Mouse (Mus musculus): ENCODE results near the gene Syt13.
A peak's percentile ranks its signal among the peaks of the same experiment; 100 is the strongest.

Syt13 gene

DNA sequence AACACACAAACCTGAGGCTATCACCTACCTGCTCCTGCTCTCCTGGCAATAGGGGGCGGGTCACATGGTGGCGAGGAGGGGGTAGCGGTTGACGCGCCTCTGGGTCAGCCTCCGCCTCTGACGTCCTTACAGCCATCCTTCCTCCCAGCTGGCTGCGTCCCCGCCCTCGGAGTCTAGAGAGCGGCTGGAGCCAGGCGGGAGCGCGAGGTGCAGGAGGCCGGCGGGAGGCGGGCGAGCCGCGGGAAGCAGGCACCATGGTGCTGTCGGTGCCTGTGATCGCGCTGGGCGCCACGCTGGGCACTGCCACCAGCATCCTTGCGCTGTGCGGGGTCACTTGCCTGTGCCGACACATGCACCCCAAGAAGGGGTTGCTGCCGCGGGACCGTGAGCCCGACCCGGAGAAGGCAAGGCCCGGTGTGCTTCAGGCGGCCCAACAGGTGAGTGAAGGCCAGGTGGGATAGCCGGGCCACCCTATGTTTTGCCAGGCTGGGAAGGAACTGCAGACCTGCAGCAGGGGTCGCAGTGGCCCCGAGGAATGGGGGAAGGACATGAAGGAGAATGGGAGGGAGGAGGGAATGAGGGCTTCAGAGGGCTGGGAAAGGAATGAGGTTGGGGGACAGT, at the start of gene Syt13:
Syt13 (plus strand) TSS at position 166 of the 621 bp plus-strand sequence.
- no peak for DNase-seq (ENCODE audit: low read depth)

DNA sequence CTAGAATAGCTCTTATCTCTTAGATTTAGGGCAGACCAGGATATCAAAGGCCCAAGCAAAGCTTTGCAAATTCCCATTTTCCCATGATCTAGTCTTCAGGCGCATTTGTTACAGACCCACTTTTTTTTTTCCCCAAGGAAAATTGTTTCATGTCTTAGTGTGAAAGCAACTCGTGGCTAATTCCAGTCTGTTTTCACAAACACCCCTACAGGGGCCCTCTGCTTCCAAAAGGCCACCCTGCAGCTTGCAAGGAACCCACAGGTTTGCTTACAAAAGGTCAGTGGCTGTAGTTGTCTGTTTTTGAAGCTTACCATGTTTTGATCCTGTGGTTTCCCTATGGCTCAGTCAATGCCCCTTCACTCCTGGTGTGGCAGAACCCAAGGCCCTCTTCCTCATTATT, 48.3 kb upstream of the Syt13 start:
- DNase-seq (ENCODE audit: low read depth), result no peak

DNA sequence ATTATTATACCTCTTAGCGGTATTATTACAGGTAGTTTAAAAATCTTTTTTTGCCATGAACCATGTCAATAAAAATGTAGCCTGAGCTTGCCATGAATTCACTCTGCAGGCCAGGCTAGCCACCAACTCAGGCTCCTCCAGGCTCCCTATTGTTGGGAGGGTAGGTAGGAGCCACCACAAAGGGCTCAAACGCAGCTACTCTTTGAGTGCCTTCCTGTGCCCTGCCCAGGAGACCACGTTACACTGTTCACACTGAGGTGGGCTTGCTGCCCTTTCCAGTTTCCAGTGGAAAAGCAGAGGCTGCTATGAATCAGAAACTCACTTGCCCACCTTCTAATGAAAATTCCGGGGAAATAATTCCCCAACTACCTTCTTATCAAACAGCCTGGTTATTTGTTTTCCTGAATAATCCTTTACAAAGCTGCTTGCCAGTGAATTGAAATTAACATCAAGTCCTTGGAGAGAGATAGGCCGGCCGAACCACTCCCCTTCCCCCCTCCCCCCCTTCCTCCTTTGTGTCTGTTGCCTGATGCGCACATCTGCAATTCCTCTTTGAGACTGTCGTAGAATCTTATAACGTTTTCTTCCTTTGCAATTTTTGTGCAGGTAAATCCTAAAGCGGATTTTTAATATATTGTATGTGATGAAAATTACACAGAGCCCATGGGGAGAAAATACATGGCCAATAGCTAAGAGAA, 44.6 kb upstream of the Syt13 start:
- no peak for DNase-seq (ENCODE audit: low read depth)

DNA sequence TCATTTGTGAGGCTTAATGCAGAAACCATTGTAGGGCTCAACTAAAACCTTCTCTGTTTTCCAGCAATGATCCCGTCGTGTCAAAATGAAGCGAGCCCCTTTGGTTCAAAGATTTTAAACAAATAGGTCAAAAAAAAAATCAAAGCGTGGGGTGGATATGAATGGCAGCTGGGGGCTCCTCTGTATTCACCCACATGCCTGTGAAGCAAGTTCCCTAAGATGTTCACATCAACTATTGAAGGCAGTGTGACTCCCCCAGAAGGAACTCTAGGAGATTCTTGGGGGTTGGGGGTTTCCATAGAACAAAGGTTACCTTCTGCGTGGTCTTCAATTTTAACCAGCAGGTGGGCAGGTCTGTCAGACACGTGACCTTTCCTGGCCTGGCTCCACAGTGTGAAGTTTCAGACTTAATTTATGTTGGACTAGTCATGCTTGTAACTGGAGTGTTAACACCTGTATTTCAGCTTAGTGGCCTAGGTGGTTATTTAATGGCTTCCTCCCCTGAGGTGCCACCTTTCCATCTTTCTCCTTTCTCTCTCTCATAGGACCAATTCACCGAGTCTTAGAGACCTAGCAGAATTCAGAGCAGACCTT, 43.7 kb upstream of the Syt13 start:
- DNase-seq (ENCODE audit: low read depth), result no peak

DNA sequence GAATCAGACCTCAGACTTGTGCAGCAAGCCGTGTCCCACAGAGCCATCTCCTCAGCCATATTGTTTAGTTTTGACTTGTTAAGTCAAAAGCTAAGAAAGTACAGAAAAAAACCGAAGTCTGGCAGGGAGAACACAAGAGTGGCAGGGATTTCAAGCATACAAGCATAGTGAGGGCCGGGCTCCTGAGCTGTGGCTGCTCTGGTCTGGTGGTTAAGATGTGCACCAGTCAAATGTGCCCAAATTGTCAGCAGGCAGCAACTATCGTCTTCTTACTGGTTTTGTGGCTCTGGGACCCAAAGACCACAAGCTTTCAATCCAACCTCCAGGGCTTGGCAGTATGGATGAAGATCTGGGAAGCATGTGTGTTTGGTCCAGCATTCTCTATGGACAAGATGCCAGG, 42.2 kb upstream of the Syt13 start:
- no peak for DNase-seq (ENCODE audit: low read depth)

DNA sequence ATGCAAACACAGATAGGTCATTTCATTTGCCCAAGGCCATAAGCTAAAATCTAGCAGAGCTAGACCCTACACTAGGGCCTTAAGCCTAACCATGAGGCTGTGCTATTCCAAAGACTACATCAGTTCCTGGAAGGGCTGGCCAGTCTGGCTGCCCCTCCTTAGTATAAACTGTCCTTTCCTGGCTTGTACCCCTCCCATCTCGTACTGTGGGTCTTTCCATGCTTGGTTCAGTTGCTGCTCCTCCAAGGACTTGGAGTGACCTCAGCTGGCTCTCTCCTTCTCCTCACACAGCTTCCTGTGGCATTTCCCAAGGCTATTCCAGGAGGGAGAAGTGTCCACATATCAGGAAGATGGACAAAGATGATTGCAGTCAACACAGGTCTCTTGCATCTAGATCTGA, 40.3 kb upstream of the Syt13 start:
- no peak for DNase-seq (ENCODE audit: low read depth)

DNA sequence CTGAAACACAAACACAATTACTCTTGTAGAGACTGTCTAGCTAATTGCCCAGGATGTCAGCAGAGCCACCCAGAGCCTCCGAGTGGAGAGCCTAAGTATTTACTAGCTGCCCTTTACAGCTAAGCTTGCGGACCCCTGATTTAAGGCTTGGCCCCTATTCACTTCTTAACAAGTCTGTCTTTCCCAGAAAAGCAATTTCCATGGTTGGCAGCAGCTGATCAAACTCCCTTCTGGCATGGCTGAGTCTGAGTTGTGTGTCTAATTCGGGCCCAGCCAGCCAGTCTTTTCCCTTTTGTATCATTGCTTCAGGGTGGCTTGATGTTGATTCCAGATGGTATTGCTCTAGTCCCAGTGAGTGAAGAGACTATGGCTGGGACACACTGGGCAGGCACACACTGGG, 37.4 kb upstream of the Syt13 start:
- DNase-seq (ENCODE audit: low read depth), result no peak

DNA sequence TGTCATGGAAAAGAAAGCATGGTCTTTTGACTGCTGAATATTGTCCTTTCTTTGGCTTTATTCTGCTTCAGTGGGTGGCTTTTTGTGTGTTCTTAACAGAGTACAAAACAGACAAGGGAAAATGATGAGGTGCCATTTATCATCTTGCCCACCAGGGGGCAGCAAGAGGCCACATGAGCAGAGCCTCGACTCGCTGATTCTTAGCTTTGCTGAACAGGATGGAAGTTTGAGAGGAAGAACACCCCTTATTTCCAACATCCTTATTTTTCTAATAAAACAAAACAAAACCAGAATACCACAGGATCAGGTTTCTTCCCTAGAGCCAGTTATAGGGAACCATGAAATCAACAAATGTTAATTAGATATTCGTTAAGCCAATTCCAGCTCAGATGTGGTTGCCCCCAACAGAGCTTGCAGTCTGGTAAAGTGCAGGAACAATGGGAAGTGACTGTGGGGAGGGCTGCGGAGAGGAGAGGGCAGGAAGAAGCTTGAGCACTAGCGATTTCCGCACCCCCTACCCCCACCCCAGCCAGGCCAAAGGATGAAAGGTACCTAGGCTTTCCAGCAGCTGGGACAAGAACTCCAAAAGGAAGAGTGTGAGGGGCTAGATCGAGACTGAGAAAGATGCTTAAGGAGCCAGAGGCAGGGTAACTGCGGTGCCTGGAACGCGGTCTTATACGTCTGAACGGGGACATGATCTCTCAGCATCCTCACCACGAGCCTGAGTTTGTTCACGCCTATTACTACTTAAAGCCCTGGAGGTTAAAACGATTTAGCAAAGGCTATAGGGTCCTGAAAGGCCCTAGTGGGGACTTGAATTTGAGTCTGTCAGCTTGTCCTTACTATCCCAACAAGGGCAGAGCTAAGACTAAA, 31.6 kb upstream of the Syt13 start:
- DNase-seq (ENCODE audit: low read depth), result peak; percentile 13

DNA sequence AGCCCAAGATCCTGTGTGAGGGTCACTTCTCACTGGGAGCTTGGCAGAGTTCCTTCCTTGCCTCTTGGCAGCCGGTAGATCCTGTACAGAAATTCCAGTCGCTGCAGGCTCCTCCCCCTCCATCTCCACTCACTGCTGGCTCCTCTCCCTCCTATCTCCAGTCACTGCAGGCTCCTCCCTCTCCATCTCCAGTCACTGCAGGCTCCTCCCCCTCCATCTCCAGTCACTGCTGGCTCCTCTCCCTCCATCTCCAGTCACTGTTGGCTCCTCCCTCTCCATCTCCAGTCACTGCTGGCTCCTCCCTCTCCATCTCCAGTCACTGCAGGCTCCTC, 31.0 kb upstream of the Syt13 start:
- DNase-seq (ENCODE audit: low read depth), result no peak

DNA sequence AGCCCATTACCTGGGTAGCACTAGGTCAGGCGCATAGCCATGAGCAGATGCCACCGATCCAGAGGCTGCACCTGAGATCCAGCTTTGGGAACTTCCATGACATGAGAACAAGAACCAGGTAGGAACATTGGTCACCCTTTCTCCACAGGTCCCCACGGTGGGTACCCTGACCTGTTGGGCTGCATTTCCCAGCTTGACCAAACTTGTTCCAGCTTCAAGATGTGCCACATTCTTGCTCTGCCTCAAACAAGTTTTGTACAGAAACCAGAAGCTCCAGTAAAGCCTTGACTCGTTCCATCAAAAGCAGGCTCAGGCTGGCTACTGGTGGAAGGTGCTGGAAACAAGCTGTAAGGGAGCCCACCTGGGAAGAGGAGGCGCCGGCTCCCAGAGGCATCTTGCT, 29.9 kb upstream of the Syt13 start:
- no peak for DNase-seq (ENCODE audit: low read depth)

DNA sequence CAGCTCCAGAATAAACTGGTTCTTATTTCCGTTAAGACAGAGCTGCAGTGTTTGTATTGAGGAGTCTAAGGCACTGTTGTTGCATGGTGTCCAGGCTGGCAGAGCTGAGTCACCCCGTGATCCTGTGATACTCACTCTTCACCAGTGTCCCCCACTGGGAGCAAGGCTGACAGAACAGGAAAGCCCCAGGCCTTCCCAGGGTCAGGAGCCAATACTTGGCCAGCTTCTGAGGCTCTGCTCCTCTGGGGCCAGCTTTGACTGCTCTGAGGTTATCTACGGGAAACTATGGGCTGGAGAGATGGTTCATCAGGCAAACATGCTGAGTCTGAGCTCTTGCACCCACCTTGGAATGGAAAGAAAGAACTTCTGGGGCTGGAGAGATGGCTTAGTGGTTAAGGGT, 28.0 kb upstream of the Syt13 start:
- no peak for DNase-seq (ENCODE audit: low read depth)

DNA sequence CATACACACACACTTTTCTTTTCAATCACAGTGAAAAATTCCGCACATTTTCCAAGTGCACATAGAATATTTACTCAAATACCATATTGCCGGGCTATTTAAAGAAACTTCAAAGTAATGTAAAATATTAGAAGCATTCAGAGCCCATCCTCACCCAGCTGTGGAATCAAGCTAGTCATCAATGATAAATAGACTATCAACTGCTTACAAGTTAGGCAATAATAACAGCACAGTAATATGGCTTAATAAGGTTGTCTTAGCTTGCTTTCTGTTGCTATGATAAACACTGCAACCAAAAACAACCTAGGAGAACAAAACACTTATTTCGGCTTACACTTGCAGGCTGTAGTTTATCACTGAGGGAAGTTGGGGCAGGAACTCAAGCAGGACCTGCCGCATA, 22.4 kb upstream of the Syt13 start:
- DNase-seq (ENCODE audit: low read depth), result no peak

DNA sequence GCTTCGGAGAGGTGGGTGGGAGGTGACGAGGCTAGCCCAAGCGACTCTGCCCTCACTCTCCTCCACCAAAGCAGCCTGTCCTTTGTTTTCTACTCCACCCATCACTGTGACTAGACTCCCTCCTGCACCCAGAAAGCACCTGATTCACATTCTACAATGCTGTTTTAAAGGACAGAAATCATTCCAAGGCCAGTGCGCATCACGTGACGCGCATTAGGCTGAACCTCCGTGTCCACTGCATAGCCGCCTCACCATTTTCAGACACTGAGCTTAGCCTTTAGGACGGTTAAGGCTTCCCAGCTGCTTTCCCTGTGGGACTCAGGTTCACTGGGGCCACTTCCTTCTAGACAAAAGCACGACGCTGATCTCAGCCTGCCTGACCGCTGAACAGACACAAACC, 11.2 kb upstream of the Syt13 start:
- no peak for DNase-seq (ENCODE audit: low read depth)

DNA sequence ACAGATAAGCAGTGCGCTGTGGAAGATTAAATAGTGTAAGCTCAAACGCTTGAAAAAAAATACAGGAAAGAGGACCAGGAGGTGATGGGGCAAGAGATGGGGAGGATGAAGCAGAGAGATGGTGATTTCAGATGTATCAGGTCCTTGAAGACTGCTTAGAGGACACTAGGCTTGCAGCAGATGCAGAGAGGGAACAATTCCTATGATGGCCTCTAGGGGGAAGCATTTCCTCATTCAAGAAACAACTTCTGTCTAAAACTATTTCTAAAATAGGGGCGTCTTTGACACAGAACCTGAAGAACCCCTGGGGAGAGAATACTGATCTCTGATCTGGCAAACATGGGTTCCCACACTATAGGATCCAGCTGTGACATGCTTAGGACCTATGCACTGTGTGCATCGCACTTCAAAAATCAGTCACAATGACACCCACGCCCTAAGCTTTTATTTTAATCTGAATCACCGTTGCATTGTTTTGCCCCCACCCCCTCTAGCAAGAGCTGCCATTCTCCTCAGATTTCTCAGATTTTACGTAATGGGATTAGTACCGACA, 10.5 kb upstream of the Syt13 start:
- peak; percentile 56 for DNase-seq (ENCODE audit: low read depth)

DNA sequence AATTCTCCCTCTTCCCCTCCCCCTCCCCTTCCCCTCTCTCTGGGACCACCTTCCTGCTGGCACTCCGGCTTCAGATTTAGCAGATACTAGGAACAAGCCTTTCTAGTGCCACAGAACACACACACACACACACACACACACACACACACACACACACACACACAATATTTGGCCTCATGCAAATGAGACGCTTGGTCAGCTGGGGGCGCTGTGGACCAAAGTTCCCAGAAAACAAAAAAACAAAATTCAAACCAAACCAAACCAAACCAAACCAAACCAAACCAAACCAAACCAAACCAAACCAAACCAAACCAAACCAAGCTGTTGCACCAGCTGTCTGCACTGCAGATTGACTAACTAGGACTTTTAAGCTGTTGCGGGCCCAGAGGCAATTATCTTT, 4.5 kb upstream of the Syt13 start:
- peak; percentile 9 for DNase-seq (ENCODE audit: low read depth)

DNA sequence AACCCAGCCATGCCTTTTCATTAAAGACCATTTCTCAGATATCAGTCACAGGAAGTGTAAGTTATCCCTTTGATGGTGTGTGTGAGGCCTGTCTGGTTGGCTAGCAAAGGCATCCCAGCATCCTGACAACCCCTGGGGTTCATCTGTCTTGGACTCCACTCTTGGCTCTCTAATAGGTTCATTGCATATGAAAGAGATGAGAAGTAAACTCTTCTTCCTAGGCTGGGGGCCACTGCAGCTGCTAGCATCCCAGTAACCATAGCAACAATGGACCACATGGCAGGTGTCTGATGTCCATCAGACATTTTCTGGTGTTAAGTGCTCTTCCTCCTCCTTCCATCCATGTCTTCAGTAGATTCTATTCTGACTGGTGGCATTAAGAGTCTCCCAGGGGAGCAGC, 2.6 kb upstream of the Syt13 start:
- no peak for DNase-seq (ENCODE audit: low read depth)

DNA sequence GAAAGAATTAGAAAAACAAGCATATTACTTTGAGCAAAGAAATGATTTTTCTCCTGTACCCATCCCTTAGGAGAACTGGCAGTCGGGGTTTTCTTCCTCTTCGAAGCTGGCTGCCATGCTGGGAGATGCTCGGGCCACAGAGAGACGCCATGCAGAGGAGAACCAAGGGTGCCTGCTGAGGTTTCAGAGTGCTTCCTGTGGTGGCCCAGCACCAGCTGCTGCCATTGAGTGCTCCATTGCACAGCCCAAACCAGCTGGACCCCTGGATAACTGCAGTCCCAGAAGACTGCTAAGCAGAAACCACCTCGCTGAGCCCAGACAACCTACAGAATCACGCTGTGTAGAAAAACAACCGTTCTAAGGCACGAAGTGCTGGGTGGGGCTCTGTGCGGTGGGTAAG, 1.6 kb upstream of the Syt13 start:
- no peak for DNase-seq (ENCODE audit: low read depth)

DNA sequence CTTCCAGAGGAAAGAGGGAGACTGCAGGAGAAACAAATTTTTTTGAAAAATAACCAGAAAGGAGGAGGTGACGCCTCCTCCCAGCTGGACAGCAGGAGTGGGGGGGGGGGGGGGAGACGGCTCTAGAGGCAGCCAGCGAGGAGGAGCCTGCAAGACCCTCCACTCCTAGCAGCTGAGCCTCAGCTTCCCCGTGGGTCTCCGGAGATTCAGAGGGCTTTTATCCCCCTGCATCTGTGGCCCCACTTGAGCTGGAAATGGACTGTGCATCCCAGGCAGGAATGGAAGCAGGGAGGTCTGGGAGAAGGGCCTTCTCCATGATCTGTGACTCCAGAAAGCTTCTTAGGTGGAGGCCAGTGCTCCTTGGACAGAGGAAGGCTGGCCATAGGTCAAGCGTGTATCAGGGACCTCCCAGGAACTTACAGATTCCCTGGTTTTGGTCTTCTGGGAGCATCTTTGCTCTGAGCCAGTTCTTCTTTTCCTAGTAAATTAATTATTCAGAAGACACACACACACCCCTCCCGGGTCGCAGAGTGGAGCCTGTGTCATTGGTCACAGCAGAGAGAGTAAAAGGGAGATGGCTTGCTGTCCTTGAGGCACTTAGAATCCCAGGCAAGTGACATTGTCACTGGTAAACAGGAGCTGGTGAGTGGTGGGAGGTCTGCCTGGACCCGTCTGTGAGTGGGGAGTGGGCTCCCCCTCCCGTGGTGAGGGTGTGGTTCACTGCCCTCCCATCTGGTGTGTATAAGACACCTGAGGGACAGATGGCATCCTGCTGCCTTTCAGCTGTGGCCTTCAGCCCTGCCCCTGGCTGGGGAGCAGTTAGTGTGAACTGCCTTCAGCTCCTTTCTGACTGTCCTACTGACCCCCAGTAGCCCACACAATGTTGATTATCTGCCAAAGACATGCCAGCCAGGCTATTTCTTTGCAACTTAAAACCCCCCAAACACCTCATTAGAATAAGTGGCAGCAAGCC, 1.0 kb downstream of the Syt13 start:
- DNase-seq (ENCODE audit: low read depth), result no peak

DNA sequence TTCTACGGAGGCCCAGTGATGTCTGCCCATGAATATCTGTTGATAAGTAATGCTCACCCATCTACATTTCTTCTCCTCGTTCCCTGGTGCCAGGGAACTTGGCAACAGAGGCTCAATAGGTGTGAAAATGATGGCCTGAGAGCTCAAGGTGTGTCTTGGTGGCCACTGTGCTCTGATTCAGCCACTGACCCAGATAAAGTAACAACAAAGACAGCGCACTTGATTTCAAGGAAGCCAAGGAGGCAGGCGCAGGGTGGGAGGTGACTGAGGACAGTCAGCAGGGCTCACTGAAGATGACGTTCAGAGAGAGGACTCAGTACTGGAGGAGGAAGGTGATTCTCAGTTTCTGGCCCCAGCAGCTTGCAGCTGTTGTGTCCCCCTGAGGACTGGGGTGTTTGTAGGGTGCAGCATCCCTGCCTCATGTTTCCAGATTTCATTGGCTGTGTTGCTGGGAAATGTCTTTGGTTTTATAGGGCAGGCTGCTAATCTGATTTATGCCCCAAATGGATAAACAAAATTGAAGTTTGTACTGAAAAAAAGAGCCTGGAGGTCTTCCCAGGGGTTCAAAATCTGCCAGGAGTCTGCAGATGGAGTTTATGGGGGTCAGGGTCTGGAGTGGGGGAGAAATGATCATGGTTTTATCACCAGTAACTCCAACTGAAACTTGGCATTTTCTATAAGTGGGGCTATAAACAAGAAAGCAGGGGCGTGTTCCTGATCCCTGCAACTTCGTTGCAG, 2.7 kb downstream of the Syt13 start:
- DNase-seq (ENCODE audit: low read depth), result no peak

DNA sequence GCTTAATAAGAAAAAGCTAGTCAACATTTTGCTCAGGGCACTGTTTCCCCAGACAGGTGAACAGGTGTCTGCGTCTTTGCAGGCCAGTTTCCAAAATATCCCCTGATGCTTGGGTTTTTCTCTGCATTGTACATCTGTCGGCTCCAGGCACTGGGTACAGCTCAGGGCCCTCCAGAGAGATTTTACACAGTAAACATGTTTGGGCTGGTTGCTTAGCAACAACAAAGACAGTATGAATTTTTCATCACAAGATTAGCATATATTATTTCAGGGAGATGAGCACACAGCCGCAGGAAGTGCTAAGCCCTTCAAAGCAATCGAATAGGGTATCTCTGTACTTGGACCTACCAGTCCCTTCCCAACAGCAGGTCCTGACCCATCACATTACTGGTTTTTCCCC, 5.8 kb downstream of the Syt13 start:
- DNase-seq (ENCODE audit: low read depth), result no peak
